Mouse (Mus musculus) forebrain, postnatal 0 days (tissue): ENCODE data around the gene Cdk4. TPM values are rescaled to one million over a fixed set of nuclear protein-coding genes. Genes with fewer than 3 reads are reported as not detected.

ENCODE experiments used
- ATAC-seq: fragments of 200-750 bp; cut with Nextera tagmentation; 2 replicates; pipeline ENCODE4 v1.8.0; 2017; ENCODE audit warnings: mild to moderate bottlenecking, moderate library complexity
- DNase-seq: peaks from one replicate; pipeline ENCODE4 v3.0.0-alpha.2; 2015
- H3K27ac ChIP-seq: fragments of 300-500 bp; sonication (generic); 2 replicates; pipeline ENCODE4 v1.5.1; 2014; ENCODE audit warnings: low read depth, mild to moderate bottlenecking, antibody characterized with exemption, low read length, moderate library complexity, mixed read lengths
- H3K27me3 ChIP-seq: fragments of 300-500 bp; sonication (generic); 2 replicates; pipeline ENCODE4 v1.6.1; 2014; ENCODE audit warnings: mild to moderate bottlenecking, low read length, mixed read lengths; ENCODE audit not compliant: insufficient read depth
- H3K36me3 ChIP-seq: fragments of 300-500 bp; sonication (generic); 2 replicates; pipeline ENCODE4 v1.6.1; 2014; ENCODE audit warnings: mild to moderate bottlenecking, moderate library complexity; ENCODE audit not compliant: insufficient read depth
- H3K4me1 ChIP-seq: fragments of 300-500 bp; sonication (generic); 2 replicates; pipeline ENCODE4 v1.6.1; 2014; ENCODE audit warnings: antibody characterized with exemption; ENCODE audit not compliant: insufficient read depth
- H3K4me2 ChIP-seq: fragments of 300-500 bp; sonication (generic); 2 replicates; pipeline ENCODE4 v1.6.1; 2014; ENCODE audit warnings: low read depth, mild to moderate bottlenecking, moderate library complexity
- H3K4me3 ChIP-seq: fragments of 300-500 bp; sonication (generic); 2 replicates; pipeline ENCODE4 v1.5.1; 2014; ENCODE audit warnings: low read depth, low read length, mixed read lengths
- H3K9ac ChIP-seq: fragments of 300-500 bp; sonication (generic); 2 replicates; pipeline ENCODE4 v1.6.1; 2014; ENCODE audit warnings: mild to moderate bottlenecking
- H3K9me3 ChIP-seq: fragments of 300-500 bp; sonication (generic); 2 replicates; pipeline ENCODE4 v1.6.1; 2016; ENCODE audit warnings: low read length
- CTCF ChIP-seq: sonication (generic); IDR thresholded peaks from 2 replicates; pipeline ENCODE4 v1.5.1; 2016; ENCODE audit warnings: antibody characterized with exemption, control low read depth, low read depth
- WGBS: fragments of 180-500 bp; shearing (Covaris S2); extraction: QIAGEN DNeasy Blood & Tissue Kit; methylation state at CpG from one replicate; pipeline ENCODE4 v1.1.7; 2014; 5-methylcytosine and 5-hydroxymethylcytosine counted together
- polyA plus RNA-seq: library from polyadenylated mRNA; unstranded; fragments of >200 nt; fragmentation: Nextera tagmentation; extraction: Ambion mirVana; gene quantifications from 2 replicates; pipeline ENCODE4 v1.2.1, GENCODE M21; 2015
- total RNA-seq: library from RNA; depleted of rRNA; stranded (reverse); fragments of >200 nt; gene quantifications from 2 replicates; pipeline ENCODE4 v1.2.3, GENCODE M21; 2014

Gene Cdk4
- total and polyA plus RNA-seq, 2 experiments from 2014 or later = 445 to 656 TPM

- no peak for TF ChIP-seq CTCF
- Histone ChIP-seq H3K4me3 (peak overlapping the region; percentile 18), H3K36me3 (peaks cover 62% of the 10 kb centered on the region), H3K27ac (no peak overlapping the region), H3K9ac (peak overlapping the region; percentile 14; the same call in 1 of the 2 replicates), H3K4me1 (0 out of 2 replicates have a peak, but pooled peaks cover 3% of the 10 kb centered on the region), H3K27me3 (peaks cover 4% of the 10 kb centered on the region; the same call in 1 of the 2 replicates), H3K4me2 (peak overlapping the region; percentile 41), H3K9me3 (no peaks in the 10 kb centered on the region)
- DNase-seq = peak; percentile 60
- peak; percentile 40 for ATAC-seq
- WGBS = 9% methylated on average over 57 of the region's 57 CpGs
Measured at GRCm38 (mm10) chr10:127090560-127091411, 27.5 kb downstream of the Cdk4 start.

- no peak for DNase-seq
- Histone ChIP-seq H3K27ac (no peak overlapping the region), H3K36me3 (peaks cover 68% of the 10 kb centered on the region), H3K4me3 (peak overlapping the region; percentile 18), H3K9ac (peak overlapping the region; percentile 14; the same call in 1 of the 2 replicates), H3K4me2 (peak overlapping the region; percentile 41), H3K27me3 (peaks cover 4% of the 10 kb centered on the region; the same call in 1 of the 2 replicates), H3K9me3 (no peaks in the 10 kb centered on the region), H3K4me1 (0 out of 2 replicates have a peak, but pooled peaks cover 3% of the 10 kb centered on the region)
- peak; percentile 34 for ATAC-seq
- TF ChIP-seq CTCF = peak; percentile 31
- 13% methylated on average over 49 of the region's 51 CpGs for whole genome bisulfite sequencing
Measured at GRCm38 (mm10) chr10:127091507-127092396, 28.4 kb downstream of the Cdk4 start.

DNA sequence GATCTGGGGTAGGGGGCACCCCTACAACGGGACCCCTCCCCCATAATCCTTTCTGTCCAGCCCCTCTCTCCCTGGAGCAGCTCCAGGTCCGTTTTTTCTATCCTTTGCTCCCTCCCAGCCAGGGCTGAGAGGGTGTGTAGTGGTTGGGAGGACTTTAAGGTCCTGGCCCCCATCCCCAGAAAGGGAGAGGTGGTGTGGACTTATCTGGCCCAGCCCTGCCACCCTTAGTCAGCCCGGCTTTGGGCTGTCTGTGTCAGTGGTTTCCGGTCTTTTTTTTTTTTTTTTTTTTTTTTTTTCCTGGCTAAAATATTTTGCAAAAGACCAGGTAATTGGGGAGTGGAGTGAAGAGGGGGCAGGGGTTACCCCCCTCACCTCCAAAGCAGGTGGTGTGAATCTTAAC lies 29.4 kb downstream of the Cdk4 start:
- Histone ChIP-seq H3K4me1 (0 out of 2 replicates have a peak, but pooled peaks cover 3% of the 10 kb centered on the region), H3K4me2 (no peak overlapping the region), H3K27ac (no peak overlapping the region), H3K36me3 (peaks cover 65% of the 10 kb centered on the region), H3K27me3 (peaks cover 4% of the 10 kb centered on the region; the same call in 1 of the 2 replicates), H3K9me3 (no peaks in the 10 kb centered on the region), H3K9ac (no peak overlapping the region), H3K4me3 (no peak overlapping the region)
- no peak for TF ChIP-seq CTCF
- WGBS = 51% methylated on average over 4 of the region's 4 CpGs
- DNase-seq (no peak), ATAC-seq (no peak)

DNA sequence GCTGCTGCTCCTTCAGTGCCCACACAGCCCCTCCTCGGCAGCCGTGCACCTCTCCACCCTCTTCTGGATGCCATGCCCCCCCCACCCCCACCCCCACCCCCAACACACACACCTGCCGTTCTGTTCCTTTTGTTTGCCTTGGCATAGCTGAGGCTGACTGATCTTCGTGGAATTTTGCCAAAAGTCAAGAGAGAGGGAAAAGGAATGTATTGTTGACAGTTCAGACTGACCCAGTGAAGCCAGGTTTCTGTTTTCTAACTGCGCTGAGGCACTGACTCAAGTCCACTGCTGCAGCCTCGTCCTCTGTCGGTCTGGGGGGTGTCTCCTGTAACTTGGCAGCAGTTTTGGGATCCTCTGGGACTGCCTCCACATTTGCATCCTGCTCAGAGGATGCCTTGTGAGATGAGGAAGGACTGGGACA lies 31.1 kb downstream of the Cdk4 start:
- H3K36me3 ChIP-seq = peaks cover 66% of the 10 kb centered on the region
- H3K9ac ChIP-seq = no peak overlapping the region
- no peak for TF ChIP-seq CTCF
- no peak overlapping the region for H3K4me2 ChIP-seq
- ATAC-seq = peak; percentile 9; the same call in 1 of the 2 replicates
- no peak for DNase-seq
- H3K27ac ChIP-seq = 0 out of 2 replicates have a peak overlapping the region, but pooled peaks have one; percentile 29
- H3K4me3 ChIP-seq = no peak overlapping the region
- peaks cover 4% of the 10 kb centered on the region; the same call in 1 of the 2 replicates for H3K27me3 ChIP-seq
- no peaks in the 10 kb centered on the region for H3K9me3 ChIP-seq
- WGBS = 13% methylated on average over 7 of the region's 7 CpGs
- 0 out of 2 replicates have a peak, but pooled peaks cover 3% of the 10 kb centered on the region for H3K4me1 ChIP-seq

DNA sequence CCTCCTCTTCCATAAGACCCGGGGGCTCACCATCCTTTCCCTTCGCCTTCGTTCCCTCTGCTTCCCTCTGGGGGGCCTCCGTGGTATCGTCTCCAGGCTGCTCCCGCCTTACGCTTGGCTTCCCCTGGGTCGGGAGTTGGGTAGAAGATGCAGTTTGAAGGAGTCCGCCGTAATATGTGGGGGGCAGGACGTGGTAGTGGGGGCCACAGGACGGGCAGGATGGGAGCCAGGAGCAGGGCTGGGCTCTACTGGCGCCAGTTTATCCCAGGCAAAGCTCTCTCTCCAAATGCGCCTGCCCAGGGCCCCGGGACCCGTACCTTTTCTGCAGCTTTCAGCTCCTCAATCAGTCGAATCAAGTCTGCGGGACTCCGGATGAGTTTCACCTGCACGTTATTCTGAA lies 35.2 kb downstream of the Cdk4 start:
- Histone ChIP-seq H3K27ac (no peak overlapping the region), H3K9me3 (no peaks in the 10 kb centered on the region), H3K36me3 (peaks cover 61% of the 10 kb centered on the region), H3K9ac (no peak overlapping the region), H3K27me3 (no peaks in the 10 kb centered on the region), H3K4me3 (no peak overlapping the region), H3K4me1 (no peaks in the 10 kb centered on the region), H3K4me2 (no peak overlapping the region)
- peak; percentile 20; the same call in 1 of the 2 replicates for TF ChIP-seq CTCF
- DNase-seq = no peak
- no peak for ATAC-seq
- 81% methylated on average over 20 of the region's 20 CpGs for WGBS

DNA sequence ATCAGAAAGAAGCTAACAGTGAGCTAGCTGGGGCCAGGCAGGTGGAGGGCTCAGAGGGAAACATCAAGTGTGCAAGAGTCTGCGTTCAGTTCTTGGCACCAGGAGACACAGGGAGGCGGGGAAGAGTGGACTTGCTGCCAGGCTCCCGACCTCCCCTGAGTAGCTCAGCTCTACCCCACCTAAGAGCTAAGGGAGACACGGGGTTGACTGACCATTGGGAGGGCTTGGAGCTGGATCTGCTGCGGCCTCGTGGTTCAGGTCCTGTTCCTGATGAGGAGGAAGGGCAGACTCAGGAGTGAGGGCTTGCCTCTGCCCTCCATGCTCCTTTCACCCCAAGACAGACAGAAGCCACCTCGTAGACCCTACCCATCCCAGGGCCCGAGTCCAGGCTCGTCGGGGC lies 35.9 kb downstream of the Cdk4 start:
- Histone ChIP-seq H3K4me2 (no peak overlapping the region), H3K4me3 (no peak overlapping the region), H3K9ac (no peak overlapping the region), H3K4me1 (no peaks in the 10 kb centered on the region), H3K9me3 (no peaks in the 10 kb centered on the region), H3K27me3 (no peaks in the 10 kb centered on the region), H3K36me3 (peaks cover 57% of the 10 kb centered on the region), H3K27ac (no peak overlapping the region)
- ATAC-seq = no peak
- TF ChIP-seq CTCF = no peak
- no peak for DNase-seq
- WGBS = 89% methylated on average over 10 of the region's 10 CpGs
